Mouse (Mus musculus) G1E (cell line): Measurements from ENCODE around the gene Banf1.

Experiments
- CTCF ChIP-seq: IDR thresholded peaks from 2 replicates; pipeline ENCODE4 v1.5.1; 2012; ENCODE audit warnings: low read depth, low read length, inconsistent platforms, mixed read lengths
- GATA1 ChIP-seq: IDR thresholded peaks from 2 replicates; pipeline ENCODE4 v1.6.1; 2012; ENCODE audit warnings: borderline replicate concordance, low read length, inconsistent platforms, mixed read lengths
- POLR2AphosphoS5 ChIP-seq: IDR thresholded peaks from 2 replicates; pipeline ENCODE4 v1.6.1; 2012; ENCODE audit warnings: low read depth, low read length, inconsistent platforms; ENCODE audit not compliant: insufficient replicate concordance
- TAL1 ChIP-seq: conservative IDR thresholded peaks from 2 replicates; pipeline ENCODE4 v1.6.1; 2012; ENCODE audit warnings: low read depth, low read length, inconsistent platforms, mixed read lengths

DNA sequence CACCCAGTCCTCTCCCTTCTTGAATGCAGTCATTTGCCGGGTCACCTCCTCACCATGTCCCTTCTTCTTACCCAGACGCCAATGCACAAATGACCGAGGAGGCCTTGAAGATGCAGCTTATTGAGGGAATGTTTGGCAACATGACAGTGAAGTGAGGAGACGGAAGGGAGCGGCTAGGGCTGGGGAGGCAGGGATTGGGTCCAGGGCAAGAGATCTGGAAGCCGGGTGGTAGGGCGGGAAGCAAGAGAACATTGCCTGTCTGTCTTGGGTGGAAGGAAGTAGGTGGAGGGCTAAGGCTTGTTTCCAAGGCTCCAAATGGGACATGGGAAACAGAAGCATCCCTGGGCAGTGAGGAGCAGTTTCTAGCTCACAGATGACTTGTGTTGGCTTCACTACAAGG is 25.6 kb downstream of the Banf1 start:
- no peak for TF ChIP-seq CTCF
- no peak for TF ChIP-seq TAL1
- TF ChIP-seq GATA1 = no peak
- TF ChIP-seq POLR2AphosphoS5 = no peak
